Mouse (Mus musculus) left cerebral cortex, adult 8-10 months (tissue): ENCODE measurements at regions not wholly inside any gene's neighbourhood (a gene's known extent, or its start where the extent isn't known, plus 50 kb on each side); places are given as distances from the start of the nearest gene placed in this dataset.

ENCODE experiments used
- DNase-seq, 2 experiments: peaks; one replicate each; pipeline ENCODE4 v3.0.0; 2022; ENCODE audit warnings: low spot score in 2 of 2

DNA sequence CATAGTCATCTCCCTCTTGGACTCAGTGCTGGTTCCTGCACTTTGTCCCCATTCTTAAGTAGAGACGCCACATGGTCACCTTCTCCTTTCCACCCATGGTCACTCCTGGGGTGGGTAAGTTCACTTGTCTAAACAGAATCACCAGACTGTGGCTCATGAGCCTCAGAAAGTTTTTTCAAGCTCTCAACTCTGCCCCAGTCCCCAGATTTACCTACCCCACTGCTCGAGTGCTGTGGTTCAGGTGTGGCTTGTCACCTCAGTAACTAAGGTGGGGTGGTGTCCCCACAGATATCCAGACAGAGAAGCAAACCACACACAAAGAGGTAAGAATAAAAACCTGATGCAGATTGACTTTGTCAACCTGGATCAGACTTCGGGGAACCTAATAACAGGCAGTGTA lies 87.6 kb downstream of the Rpl10-ps3 start:
- no peak for DNase-seq

DNA sequence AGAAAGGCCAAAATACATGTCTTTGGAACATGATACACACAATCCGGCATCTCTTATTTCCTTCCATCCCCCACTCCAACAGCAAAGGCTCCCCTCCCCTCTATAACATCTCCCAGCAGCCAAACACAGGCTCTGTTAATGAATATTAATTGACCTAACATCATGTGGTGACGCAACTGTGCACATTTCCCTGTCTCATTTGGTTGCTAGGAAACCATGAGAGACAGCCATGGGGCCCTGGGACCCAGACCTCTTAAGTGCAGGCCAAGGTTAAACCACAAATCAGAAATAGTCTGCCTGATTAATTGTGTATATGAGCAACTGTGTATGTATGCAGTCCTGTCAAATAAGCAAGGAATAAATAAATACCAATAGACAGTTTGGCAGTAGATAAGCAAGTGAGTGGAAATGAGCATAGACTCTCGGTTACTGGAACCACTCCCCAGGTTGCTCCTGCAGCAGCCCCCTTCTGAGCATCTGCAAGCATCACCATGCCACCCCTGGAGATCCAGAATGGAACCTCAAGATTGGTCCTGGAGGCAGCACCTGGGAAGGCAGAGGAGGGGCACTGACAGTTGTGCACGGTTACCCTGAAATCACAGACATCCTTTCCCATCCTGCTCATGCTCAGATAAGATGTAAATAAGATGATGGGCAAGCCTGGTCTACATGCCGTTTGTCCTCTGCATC lies 99.6 kb downstream of the Rpl10-ps3 start:
- DNase-seq = no peak

- no peak for DNase-seq
Measured at GRCm38 (mm10) chr9:50240923-50241322, 103.8 kb downstream of the Rpl10-ps3 start.

- peak in 1 of 2 experiments; percentile 33 for DNase-seq
Measured at GRCm38 (mm10) chr9:50235908-50236307, 108.9 kb downstream of the Rpl10-ps3 start.

GRCm38 (mm10) chr9:50234655-50235054 lies 110.1 kb downstream of the Rpl10-ps3 start:
- no peak for DNase-seq

DNA sequence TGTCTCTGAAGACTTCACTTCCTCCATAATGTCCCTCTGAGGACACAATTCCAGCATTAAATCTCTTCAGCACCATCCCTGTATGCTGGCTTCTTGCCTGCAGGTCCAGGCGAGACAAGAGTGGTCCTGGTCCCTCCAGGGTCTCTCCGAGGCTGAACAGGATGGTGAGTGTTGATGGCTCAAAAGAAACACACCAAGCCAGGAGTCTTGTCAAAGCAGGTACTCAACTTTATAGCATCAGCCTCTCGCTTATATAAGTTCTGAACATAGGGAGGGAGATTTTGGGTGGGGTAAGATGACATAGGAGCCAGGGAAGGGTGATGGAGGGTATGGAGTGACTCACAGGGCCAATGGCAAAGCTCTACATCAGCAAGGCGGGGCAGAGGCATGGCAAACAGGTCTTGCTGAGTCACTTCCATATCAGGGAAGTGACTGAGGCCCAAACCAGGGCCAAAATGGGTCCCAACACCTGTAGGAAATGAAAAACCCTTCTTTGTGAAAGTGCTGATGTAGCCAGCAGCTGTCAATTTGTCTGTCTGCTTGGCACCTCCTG lies 111.7 kb downstream of the Rpl10-ps3 start:
- DNase-seq = no peak

- no peak for DNase-seq
Measured at GRCm38 (mm10) chr9:50210481-50210880, 134.3 kb downstream of the Rpl10-ps3 start.

DNA sequence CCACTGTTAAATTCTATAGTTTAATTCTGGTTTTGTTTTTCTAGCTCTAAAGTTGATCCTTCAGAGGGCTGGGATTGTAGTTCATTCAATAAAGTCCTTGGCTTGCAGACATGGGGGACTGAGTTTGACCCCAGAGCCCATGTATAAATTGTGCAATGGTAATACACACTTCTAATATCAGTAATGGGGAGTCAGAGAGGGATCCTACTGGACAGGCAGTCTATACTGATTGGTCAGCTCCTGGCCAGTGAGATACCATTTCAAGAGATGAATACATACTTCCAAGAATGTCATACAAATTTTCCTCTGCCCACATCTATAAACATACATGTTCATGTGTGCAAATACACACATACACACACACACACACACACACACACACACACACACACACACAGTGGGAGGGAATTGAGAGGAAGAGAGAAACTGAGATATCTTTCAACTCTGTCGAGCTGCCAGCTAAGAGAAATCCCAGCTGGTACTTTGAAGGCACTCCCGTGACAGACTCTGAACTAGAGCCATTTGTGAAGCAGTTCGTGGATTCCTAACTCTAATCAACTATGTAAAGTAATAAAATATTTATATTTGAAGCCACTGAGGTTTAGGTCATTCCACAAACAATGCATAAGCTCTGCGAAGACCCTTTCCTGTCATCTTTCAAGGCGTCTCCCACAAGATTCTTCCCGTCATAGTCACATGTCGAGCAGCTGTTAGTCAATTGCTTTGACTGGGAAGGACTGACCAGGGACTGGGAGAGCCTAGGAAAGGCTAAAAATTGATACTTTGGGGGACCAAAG lies 145.1 kb downstream of the Rpl10-ps3 start:
- DNase-seq = no peak

GRCm38 (mm10) chr9:50192400-50193110 lies 152.2 kb downstream of the Rpl10-ps3 start:
- no peak for DNase-seq

DNA sequence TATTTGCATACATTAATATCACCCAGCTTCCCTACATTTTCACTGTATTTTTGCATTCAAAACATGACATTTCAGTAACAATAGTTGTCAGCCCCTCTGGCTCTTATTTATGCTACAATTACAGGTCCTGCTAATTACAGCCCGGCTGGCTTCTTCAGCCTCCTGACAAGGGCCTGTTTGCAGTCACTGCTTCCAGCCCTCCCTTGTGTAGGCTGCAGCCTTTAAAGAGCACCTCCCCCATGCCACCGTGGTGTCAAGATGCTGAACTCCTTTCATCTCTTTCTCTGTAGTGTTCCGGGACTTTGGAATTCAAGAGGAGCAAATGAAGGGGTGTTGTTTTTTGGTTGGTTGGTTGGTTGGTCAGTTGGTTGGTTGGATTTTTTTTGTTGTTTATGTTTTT lies 153.6 kb downstream of the Rpl10-ps3 start:
- no peak for DNase-seq

- no peak for DNase-seq
Measured at GRCm38 (mm10) chr9:50188576-50189070, 156.1 kb downstream of the Rpl10-ps3 start.

- no peak for DNase-seq
Measured at GRCm38 (mm10) chr9:50181360-50181759, 163.4 kb downstream of the Rpl10-ps3 start.

- no peak for DNase-seq
Measured at GRCm38 (mm10) chr9:50176131-50176530, 168.6 kb downstream of the Rpl10-ps3 start.

DNA sequence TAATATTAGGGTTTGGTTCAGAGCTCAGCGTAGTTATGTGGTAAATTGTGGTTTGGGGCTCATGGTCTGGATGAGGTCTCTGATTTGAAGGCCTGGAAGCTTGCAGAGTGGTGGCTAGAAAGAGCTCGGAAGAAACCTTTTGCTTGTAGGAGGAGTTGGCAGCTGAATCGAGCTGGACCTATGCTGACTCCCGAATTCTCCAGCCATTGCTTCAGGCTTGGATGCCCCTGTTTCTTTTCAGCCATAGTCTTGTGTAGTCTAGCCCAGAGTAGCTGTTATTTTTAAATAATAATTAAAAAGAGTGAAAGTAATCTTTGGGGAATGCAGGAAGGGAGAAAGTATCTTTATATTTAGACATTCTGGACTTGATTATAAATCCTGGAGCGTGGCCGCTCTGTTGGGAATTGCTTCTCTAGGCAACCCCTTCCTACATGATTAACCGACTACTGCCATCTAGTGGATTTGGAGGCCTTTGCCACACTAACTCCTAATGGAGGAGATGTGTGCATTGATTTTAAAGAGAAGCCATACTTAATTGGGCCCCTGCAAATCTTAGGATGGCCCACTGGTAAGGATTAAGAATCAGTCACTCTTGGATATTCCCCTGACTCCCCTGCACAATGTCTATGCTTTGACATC lies 172.8 kb downstream of the Rpl10-ps3 start:
- DNase-seq = peak; percentile 25 to 59

DNA sequence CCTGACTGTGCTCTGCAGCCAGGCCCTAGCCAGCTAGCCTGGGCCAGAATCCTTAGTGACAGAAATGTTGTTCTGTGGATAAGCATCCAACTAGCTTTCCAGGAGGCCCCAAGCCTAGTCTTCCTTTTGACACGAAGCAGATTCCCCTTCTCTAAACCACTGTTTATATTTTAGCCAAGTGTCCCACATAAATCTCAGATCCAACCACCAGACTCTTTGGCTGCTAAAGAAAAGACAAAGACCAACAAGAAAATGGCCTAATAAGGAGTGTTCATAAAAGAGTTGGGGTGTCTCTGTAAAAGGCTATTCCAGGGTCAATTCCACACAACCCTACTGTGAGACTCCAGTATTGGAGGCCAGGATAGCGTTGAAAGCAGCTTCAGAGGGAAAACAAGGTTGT lies 173.6 kb downstream of the Rpl10-ps3 start:
- DNase-seq = no peak

- no peak for DNase-seq
Measured at GRCm38 (mm10) chr9:50170637-50171036, 174.1 kb downstream of the Rpl10-ps3 start.

GRCm38 (mm10) chr9:50154618-50155017 lies 190.2 kb downstream of the Rpl10-ps3 start:
- DNase-seq = no peak

DNA sequence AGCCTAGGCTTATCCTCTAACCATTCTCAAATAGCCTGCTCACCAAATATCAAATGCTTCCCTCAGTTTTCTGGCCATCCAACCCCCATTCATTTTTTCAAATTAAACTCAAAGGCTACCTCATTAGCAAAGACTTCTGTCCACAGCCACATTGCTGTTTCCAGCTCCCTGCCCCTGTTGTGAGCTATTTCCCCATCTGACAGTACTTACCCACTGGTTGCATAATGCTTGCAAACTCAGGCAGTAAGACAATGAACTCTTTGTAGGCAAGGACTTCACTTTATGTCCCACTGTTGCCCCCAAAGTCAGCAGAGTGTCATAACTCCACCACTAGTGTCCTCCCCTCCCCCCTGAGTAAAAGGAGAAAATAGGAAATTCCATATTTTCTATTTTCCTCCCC lies 194.7 kb downstream of the Rpl10-ps3 start:
- no peak for DNase-seq

GRCm38 (mm10) chr9:50142756-50143155 lies 202.0 kb downstream of the Rpl10-ps3 start:
- DNase-seq = no peak

DNA sequence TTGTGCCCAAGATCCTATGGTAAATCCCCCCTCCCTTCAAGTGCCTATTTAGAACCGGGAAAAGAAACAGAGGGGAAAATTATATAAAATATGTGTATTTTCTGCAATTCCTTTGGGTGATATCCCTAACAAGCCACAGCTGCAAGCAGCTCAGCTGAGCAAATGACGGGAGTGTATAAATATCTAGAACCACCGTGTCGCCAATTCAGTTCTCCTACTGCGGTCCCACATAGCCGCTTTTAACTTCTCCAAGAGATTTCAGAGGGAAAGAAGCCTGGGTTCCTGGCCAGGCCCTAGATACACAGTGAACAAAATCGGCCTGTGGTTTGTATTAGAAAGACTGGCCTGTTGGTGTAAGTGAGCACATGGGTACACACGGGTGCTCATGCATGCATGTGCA lies 202.7 kb downstream of the Rpl10-ps3 start:
- no peak for DNase-seq

GRCm38 (mm10) chr9:50141176-50141575 lies 203.6 kb downstream of the Rpl10-ps3 start:
- DNase-seq = no peak
